Mouse (Mus musculus): ENCODE results near the gene Mreg. TPM values are rescaled to one million over a fixed set of nuclear protein-coding genes. Genes with fewer than 3 reads are reported as not detected.

Gene Mreg
- polyA plus RNA-seq, 1 experiment from 2014 or later = 7.6 TPM

DNA sequence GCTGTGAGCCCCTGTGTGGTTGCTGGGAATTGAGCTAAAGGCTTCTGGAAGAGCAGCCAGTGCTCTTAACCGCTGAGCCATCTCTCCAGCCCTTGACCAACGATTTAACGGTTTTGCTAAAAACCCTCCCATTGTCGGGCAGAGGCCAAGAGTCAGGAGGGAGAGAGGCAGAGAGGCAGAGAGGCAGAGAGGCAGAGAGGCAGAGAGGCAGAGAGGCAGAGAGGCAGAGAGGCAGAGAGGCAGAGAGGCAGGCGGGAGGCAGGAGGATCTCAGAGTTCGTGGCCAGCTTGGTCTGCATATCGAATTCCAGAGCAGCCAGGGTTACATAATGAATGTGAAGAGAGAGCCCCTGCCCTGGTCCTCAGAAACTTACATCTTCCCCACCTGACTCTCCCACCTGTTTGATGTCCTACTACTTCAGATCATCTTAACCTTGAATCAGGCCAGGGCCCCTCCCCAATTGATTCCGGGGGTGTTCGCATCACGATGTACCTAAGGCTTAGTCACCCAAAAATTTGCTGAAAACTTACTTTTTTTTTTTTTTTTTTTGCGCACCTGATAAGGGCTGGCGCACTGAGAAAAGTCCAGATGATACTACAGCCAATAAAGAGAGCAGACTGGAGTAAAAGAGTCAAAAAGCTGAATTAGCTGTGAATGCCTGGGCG lies 13.1 kb upstream of the Mreg start:
- 9% methylated on average over 13 of the region's 13 CpGs for WGBS
- DNase-seq (ENCODE audit: low spot score) = no peak
- Histone ChIP-seq H3K9me3 (replicated peaks) (no peaks in the 10 kb centered on the region), H3K27me3 (ENCODE audit: low read depth, poor library complexity, severe bottlenecking) (peaks cover 28% of the 10 kb centered on the region), H3K4me3 (peak overlapping the region; percentile 52), H3K36me3 (no peaks in the 10 kb centered on the region), H3K27ac (replicated peaks) (no peak overlapping the region), H3K4me1 (peaks cover 10% of the 10 kb centered on the region)

DNA sequence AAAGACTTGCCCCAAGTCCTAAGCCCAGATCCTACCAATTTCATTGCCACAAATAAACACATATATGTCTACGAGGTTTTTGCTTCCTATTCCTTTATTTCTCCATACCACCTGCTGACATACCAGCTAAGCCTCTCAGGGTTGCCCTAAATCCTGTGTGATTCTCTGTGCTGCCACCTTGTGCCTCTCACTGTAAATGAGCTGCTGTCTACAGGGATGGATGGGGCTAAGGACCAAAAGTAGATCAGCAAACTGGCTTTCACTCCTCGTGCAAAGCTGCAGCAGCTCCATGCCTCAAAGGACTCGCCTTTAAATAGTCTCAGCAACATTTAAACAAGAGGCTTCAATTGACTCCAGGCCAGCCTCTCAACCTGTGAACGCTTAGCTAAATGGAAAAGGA lies 7.9 kb upstream of the Mreg start:
- Histone ChIP-seq H3K9me3 (replicated peaks) (no peaks in the 10 kb centered on the region), H3K27ac (replicated peaks) (no peak overlapping the region), H3K36me3 (no peaks in the 10 kb centered on the region), H3K27me3 (ENCODE audit: low read depth, poor library complexity, severe bottlenecking) (peaks cover 22% of the 10 kb centered on the region), H3K4me1 (peaks cover 3% of the 10 kb centered on the region; the same call in 1 of the 2 replicates), H3K4me3 (no peak overlapping the region)
- WGBS = 19% methylated on average over 4 of the region's 4 CpGs
- no peak for DNase-seq (ENCODE audit: low spot score)

DNA sequence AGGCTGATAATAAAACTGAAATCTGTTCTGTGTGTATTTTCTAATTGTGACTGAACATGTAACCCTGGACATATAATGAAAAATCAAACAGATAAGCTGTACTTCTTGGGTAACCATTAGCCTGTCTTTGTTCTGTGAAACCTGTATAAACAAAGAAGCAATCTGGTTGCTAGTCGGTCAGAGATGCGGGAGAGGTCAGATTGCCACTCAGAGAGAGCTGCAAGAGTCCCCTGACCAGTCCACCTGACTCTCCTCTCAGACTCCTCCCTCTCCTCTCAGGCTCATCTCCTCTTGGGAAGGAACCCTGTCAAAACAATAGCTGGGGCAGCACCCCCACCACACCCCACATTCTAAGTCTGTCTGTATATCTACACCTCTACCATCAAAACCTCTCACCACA lies 7.0 kb upstream of the Mreg start:
- Histone ChIP-seq H3K27me3 (ENCODE audit: low read depth, poor library complexity, severe bottlenecking) (peaks cover 21% of the 10 kb centered on the region), H3K4me3 (no peak overlapping the region), H3K36me3 (no peaks in the 10 kb centered on the region), H3K4me1 (0 out of 2 replicates have a peak, but pooled peaks cover 2% of the 10 kb centered on the region), H3K9me3 (replicated peaks) (no peaks in the 10 kb centered on the region), H3K27ac (replicated peaks) (no peak overlapping the region)
- 45% methylated on average over 2 of the region's 2 CpGs for WGBS
- DNase-seq (ENCODE audit: low spot score) = no peak

DNA sequence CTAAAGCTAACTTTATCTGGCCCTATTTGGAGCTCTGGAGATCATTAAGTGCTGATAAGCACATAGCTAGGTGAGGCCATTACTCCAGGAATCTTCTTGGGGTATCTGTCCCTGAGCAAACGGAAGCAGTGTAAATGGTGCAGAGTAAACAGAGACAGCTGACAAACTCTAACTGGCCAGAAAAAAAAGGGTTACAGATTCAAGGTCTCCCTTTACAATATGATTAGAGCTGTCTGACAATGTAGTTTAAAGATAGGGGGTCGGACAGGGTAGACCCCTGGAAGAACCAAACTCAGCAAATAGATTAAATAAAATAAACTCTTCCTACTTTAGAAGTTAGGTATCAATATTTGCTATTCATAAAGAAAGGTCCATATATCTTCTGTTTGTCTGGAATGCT lies 6.5 kb upstream of the Mreg start:
- DNase-seq (ENCODE audit: low spot score) = no peak
- Histone ChIP-seq H3K36me3 (no peaks in the 10 kb centered on the region), H3K27ac (replicated peaks) (no peak overlapping the region), H3K4me1 (0 out of 2 replicates have a peak, but pooled peaks cover 2% of the 10 kb centered on the region), H3K27me3 (ENCODE audit: low read depth, poor library complexity, severe bottlenecking) (peaks cover 21% of the 10 kb centered on the region), H3K9me3 (replicated peaks) (no peaks in the 10 kb centered on the region), H3K4me3 (no peak overlapping the region)
- WGBS = 77% methylated on average over 2 of the region's 2 CpGs

DNA sequence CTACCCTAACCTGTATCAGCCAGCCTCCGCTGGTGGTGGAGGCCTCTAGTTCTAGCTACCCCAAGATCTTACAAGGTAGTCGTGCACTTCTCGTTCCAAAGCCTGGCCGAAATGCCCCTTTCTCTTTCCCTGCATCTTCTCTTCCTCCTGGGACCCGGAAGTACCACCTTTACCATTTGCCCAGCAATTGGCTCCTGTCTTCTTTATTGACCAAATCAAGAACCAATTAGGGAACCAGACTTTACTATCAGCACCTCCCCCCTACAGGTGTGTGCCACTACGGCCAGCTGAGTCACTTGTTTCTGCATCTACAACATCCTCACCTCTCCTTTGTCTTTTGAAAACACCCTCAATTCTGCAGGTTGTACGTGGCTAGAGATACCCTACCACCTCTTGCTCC lies 4.7 kb upstream of the Mreg start:
- Histone ChIP-seq H3K9me3 (replicated peaks) (no peaks in the 10 kb centered on the region), H3K4me3 (no peak overlapping the region), H3K36me3 (no peaks in the 10 kb centered on the region), H3K4me1 (peaks cover 11% of the 10 kb centered on the region), H3K27me3 (ENCODE audit: low read depth, poor library complexity, severe bottlenecking) (peaks cover 14% of the 10 kb centered on the region; the same call in 1 of the 2 replicates), H3K27ac (replicated peaks) (no peak overlapping the region)
- 83% methylated on average over 7 of the region's 7 CpGs for WGBS
- no peak for DNase-seq (ENCODE audit: low spot score)

DNA sequence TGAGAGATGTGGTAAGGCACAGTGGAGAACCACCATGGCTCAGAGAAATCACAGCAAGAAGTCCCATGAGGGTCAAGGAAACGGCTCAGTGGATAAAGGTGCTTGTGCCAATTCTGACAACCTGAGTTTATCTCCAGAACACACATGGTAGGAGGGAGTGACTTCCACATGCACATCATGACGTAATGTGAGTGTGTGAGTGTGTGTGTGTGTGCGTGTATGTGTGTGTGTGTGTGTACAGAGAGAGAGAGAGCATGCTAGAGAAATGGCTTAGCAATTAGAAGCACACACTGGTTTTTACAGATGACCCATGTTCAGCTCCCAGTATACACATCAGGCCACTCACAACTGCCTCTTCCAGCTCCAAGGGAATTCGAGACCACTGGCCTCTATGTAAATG lies 3.1 kb upstream of the Mreg start:
- no peak for DNase-seq (ENCODE audit: low spot score)
- Histone ChIP-seq H3K4me1 (peaks cover 24% of the 10 kb centered on the region), H3K27ac (replicated peaks) (no peak overlapping the region), H3K4me3 (no peak overlapping the region), H3K36me3 (no peaks in the 10 kb centered on the region), H3K27me3 (ENCODE audit: low read depth, poor library complexity, severe bottlenecking) (peaks cover 24% of the 10 kb centered on the region), H3K9me3 (replicated peaks) (no peaks in the 10 kb centered on the region)
- 85% methylated on average over 4 of the region's 4 CpGs for WGBS

DNA sequence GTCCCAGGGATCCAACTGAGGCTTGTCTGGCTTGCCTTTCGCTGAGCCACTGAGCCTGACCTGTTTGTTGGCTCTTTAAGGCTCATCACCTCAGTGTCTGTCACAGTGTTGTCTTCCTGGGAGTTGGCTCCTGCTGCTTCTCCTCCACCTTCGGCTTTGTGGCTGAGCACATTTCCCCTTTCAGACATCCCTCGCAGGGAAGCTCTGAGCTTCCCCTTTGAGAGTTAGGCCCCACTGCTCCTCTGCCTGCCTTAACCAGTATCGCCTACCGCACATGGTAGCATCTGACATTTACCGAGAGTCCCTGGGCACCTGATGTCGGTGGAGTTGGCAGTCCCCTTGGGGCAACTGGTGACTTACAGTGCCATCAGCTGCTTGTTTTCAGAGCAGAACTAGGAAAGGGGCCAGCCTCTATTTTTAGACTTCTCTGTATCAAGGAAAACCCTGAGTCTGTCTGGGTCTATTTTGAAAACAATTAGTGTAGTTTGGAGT lies 2.4 kb upstream of the Mreg start:
- no peak overlapping the region for H3K27ac ChIP-seq (replicated peaks)
- H3K27me3 ChIP-seq (ENCODE audit: low read depth, poor library complexity, severe bottlenecking) = peaks cover 24% of the 10 kb centered on the region
- H3K36me3 ChIP-seq = no peaks in the 10 kb centered on the region
- H3K9me3 ChIP-seq (replicated peaks) = no peaks in the 10 kb centered on the region
- no peak overlapping the region for H3K4me3 ChIP-seq
- DNase-seq (ENCODE audit: low spot score) = no peak
- peaks cover 24% of the 10 kb centered on the region for H3K4me1 ChIP-seq
- 66% methylated on average over 7 of the region's 7 CpGs for WGBS

DNA sequence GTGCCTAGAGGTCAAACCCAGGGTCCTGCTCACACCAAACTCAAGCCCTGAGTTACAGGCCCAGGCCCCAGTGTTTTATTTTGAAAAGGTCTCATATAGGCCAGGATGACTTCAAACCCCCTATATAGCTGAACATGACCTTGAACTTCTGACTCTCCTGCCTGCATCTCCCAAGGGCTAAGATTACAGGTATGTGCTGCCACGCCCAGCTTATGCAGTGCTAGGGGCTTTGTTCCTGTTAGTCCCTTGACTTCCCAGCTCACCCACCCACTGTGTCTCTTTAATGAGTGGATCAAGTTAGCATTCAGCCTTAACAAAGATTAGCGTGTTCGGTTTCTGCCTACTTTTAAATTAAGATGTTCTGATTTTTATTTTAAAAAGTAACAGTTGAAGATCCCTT lies 1.8 kb upstream of the Mreg start:
- Histone ChIP-seq H3K27me3 (ENCODE audit: low read depth, poor library complexity, severe bottlenecking) (peaks cover 24% of the 10 kb centered on the region), H3K4me3 (no peak overlapping the region), H3K36me3 (no peaks in the 10 kb centered on the region), H3K9me3 (replicated peaks) (no peaks in the 10 kb centered on the region), H3K4me1 (peaks cover 22% of the 10 kb centered on the region), H3K27ac (replicated peaks) (no peak overlapping the region)
- no peak for DNase-seq (ENCODE audit: low spot score)
- 91% methylated on average over 3 of the region's 3 CpGs for WGBS

DNA sequence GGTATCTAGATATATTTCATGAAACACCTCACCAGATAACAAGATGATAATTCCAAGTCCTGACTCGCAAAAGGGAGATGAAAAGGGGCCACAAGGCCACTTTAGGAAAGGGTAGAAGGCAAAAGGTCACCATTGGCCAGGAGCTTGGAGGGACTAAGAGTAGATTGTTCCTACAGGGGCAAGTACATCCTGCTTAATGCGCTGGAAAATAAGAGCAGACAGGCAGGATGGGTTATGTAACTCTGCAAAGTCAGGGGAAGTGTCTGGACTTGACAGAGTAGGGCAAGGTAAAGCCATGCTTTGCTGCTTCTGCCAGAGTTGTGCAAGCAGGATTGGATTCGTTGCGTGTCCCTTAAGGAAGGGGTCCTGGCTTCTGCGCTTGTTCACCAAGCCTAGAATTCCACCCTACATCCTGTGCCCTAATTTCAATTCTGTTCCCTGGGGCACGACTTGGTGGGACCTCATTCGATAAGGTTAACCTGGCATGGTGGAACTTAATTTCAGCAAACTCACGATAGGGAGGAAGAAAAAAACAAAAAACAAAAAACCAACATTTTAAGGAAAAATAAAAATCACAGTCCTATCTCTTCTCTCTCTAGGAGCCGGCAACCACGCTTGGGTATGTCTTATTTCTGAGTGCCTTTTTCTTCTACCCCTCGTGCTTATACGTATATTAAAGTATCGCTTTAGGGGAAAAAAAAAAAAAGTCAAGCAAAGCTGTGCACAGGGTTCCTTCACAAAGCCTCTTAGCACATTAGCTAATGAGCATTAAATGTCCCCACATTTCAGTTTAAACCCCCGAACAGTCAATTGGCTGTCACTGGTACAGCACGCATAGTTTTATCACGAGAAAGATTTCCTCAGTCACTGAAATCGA lies 1.1 kb downstream of the Mreg start:
- peaks cover 22% of the 10 kb centered on the region for H3K4me1 ChIP-seq
- H3K4me3 ChIP-seq = peak overlapping the region; percentile 82
- no peak for DNase-seq (ENCODE audit: low spot score)
- H3K27ac ChIP-seq (replicated peaks) = peak overlapping the region; percentile 89; the same call in 1 of the 2 replicates
- 25% methylated on average over 17 of the region's 17 CpGs for WGBS
- H3K36me3 ChIP-seq = no peaks in the 10 kb centered on the region
- H3K9me3 ChIP-seq (replicated peaks) = no peaks in the 10 kb centered on the region
- peaks cover 24% of the 10 kb centered on the region for H3K27me3 ChIP-seq (ENCODE audit: low read depth, poor library complexity, severe bottlenecking)

DNA sequence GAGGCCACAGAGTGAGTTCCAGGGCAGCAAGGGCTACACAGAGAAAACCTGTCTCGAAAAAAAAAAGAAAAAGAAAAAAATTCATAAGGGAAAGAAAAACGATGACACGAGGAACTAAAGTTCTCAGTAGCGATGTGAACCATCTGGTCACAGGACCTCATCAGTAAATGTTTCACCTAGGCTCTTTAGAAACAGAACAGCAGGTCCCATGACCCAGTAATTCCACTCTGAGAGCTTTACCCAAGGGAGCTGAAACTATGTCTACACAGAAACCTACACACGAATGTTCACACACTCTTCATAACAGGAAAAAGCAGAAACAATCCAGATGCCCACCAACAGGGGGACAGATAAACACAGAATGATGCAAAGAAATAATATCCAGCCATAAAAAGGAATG lies 4.0 kb downstream of the Mreg start:
- no peak overlapping the region for H3K4me3 ChIP-seq
- H3K9me3 ChIP-seq (replicated peaks) = no peaks in the 10 kb centered on the region
- H3K27me3 ChIP-seq (ENCODE audit: low read depth, poor library complexity, severe bottlenecking) = peaks cover 11% of the 10 kb centered on the region
- peaks cover 22% of the 10 kb centered on the region for H3K4me1 ChIP-seq
- WGBS = 94% methylated on average over 5 of the region's 5 CpGs
- no peak for DNase-seq (ENCODE audit: low spot score)
- H3K27ac ChIP-seq (replicated peaks) = no peak overlapping the region
- H3K36me3 ChIP-seq = no peaks in the 10 kb centered on the region

DNA sequence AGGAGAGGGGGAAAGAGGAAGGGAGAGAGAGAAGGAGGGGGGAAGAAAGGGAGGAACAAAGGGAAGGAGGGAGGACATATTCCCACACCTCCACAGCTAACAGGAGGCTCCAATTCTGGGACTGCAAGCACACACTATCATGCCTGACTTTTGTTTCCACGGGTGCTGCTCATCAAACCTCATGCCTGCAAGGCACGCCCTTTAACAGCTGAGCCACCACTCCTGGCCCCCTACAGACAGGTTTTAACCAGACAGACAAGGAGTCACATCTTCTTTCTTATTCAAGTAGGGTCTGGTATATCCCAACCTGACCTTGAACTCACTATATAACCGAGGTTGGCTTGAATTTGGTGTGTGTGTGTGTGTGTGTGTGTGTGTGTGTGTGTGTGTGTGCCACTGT lies 7.0 kb downstream of the Mreg start:
- Histone ChIP-seq H3K27ac (replicated peaks) (no peak overlapping the region), H3K4me1 (no peaks in the 10 kb centered on the region), H3K4me3 (no peak overlapping the region), H3K36me3 (no peaks in the 10 kb centered on the region), H3K27me3 (ENCODE audit: low read depth, poor library complexity, severe bottlenecking) (no peaks in the 10 kb centered on the region; the same call in 1 of the 2 replicates), H3K9me3 (replicated peaks) (no peaks in the 10 kb centered on the region)
- no peak for DNase-seq (ENCODE audit: low spot score)
- WGBS = 83% methylated on average over 3 of the region's 3 CpGs

DNA sequence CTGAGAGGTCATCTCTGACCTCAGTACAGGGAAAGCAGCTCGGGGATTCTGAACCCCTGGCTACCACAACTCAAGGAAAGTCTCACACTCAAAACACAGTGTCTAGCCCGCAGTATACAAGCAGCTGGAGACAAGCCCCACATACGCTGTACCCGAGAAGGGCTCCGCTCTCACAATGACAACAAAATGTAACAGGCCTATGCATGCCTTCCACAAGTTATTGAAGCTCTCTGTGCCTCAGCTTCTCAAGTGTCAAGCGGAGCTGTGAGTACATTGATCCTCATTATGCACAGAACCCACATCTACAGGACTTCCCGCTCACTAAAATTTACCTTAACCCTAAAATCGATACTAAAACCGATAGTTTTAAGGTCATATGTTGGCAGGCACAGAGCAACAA lies 8.9 kb downstream of the Mreg start:
- 88% methylated on average over 9 of the region's 9 CpGs for WGBS
- Histone ChIP-seq H3K27ac (replicated peaks) (no peak overlapping the region), H3K36me3 (no peaks in the 10 kb centered on the region), H3K9me3 (replicated peaks) (no peaks in the 10 kb centered on the region), H3K27me3 (ENCODE audit: low read depth, poor library complexity, severe bottlenecking) (no peaks in the 10 kb centered on the region), H3K4me3 (no peak overlapping the region), H3K4me1 (peaks cover 8% of the 10 kb centered on the region)
- no peak for DNase-seq (ENCODE audit: low spot score)

DNA sequence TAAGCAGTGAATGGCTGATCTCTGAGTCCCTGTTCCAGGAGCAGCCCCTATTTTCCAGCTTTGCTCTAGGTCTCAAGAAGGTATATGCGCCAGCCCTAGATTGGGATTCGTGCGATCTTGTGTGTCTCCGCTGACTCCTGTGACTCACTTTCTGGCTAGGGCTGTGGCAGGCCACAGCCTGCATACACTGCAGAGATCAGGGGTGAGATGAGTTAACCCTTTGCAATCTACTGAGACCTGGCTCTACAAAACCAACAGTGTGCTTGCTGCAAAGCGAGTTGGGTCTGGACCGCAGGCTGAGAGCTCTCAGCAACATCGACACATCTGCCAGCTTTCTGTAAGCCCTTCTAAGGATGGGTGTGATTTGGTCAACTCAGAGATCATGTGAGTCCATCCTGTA lies 9.4 kb downstream of the Mreg start:
- Histone ChIP-seq H3K9me3 (replicated peaks) (no peaks in the 10 kb centered on the region), H3K27me3 (ENCODE audit: low read depth, poor library complexity, severe bottlenecking) (no peaks in the 10 kb centered on the region), H3K4me3 (no peak overlapping the region), H3K27ac (replicated peaks) (no peak overlapping the region), H3K4me1 (peaks cover 12% of the 10 kb centered on the region), H3K36me3 (no peaks in the 10 kb centered on the region)
- no peak for DNase-seq (ENCODE audit: low spot score)
- WGBS = 94% methylated on average over 7 of the region's 7 CpGs
